Mouse (Mus musculus) neural tube, embryonic 12.5 days (tissue): ENCODE measurements at regions not wholly inside any gene's neighbourhood (a gene's known extent, or its start where the extent isn't known, plus 50 kb on each side); places are given as distances from the start of the nearest gene placed in this dataset.

Experiments used
- ATAC-seq: fragments of 200-750 bp; cut with Nextera tagmentation; 2 replicates; pipeline ENCODE4 v1.8.0; 2017; ENCODE audit warnings: low read depth, mild to moderate bottlenecking, moderate TSS enrichment, moderate library complexity; ENCODE audit not compliant: low FRiP score
- H3K27ac ChIP-seq: fragments of 300-500 bp; sonication (generic); 2 replicates; pipeline ENCODE4 v1.5.1; 2016
- H3K27me3 ChIP-seq: fragments of 300-500 bp; sonication (generic); replicated peaks from 2 replicates; pipeline ENCODE4 v1.6.1; 2016; ENCODE audit warnings: mild to moderate bottlenecking
- H3K36me3 ChIP-seq: fragments of 300-500 bp; sonication (generic); 2 replicates; pipeline ENCODE4 v1.6.1; 2016; ENCODE audit warnings: mild to moderate bottlenecking
- H3K4me1 ChIP-seq: fragments of 300-500 bp; sonication (generic); 2 replicates; pipeline ENCODE4 v1.6.1; 2016
- H3K4me2 ChIP-seq: fragments of 300-500 bp; sonication (generic); replicated peaks from 2 replicates; pipeline ENCODE4 v1.6.1; 2016; ENCODE audit warnings: mild to moderate bottlenecking
- H3K4me3 ChIP-seq: fragments of 300-500 bp; sonication (generic); 2 replicates; pipeline ENCODE4 v1.5.1; 2016
- H3K9ac ChIP-seq: fragments of 300-500 bp; sonication (generic); 2 replicates; pipeline ENCODE4 v1.6.1; 2016; ENCODE audit warnings: mild to moderate bottlenecking
- H3K9me3 ChIP-seq: fragments of 300-500 bp; sonication (generic); 2 replicates; pipeline ENCODE4 v1.6.1; 2016; ENCODE audit warnings: mild to moderate bottlenecking
- WGBS: fragments of 180-500 bp; shearing (Covaris S2); methylation state at CpG from one replicate; pipeline ENCODE4 v1.1.7; 2016; 5-methylcytosine and 5-hydroxymethylcytosine counted together

DNA sequence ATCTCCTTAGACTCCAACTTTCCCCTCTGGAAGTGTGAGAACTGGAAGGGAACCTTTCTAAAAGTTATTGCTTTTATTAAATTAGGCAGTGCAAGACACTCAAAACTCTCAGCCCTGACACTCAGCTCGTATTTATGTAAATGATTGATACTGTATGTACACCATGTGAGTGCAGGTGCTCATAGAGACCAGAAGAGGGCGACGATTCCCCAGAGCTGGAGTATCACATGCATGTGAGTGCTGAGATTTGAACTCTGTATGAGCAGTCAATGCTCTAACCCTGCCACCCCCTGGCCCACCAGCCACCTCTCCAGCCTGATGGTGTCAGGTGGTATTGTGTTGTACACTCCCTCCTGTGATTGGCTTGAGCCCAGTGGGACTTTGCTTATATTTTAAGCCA lies 407.8 kb downstream of the Tmem132b start:
- H3K4me1 ChIP-seq = no peaks in the 10 kb centered on the region
- H3K27ac ChIP-seq = no peak overlapping the region
- no peak overlapping the region for H3K9ac ChIP-seq
- no peaks in the 10 kb centered on the region for H3K36me3 ChIP-seq
- ATAC-seq = no peak
- no peak overlapping the region for H3K4me3 ChIP-seq
- WGBS = 95% methylated on average over 3 of the region's 3 CpGs
- no peak overlapping the region for H3K4me2 ChIP-seq
- H3K27me3 ChIP-seq = no peaks in the 10 kb centered on the region
- H3K9me3 ChIP-seq = 0 out of 2 replicates have a peak, but pooled peaks cover 4% of the 10 kb centered on the region

DNA sequence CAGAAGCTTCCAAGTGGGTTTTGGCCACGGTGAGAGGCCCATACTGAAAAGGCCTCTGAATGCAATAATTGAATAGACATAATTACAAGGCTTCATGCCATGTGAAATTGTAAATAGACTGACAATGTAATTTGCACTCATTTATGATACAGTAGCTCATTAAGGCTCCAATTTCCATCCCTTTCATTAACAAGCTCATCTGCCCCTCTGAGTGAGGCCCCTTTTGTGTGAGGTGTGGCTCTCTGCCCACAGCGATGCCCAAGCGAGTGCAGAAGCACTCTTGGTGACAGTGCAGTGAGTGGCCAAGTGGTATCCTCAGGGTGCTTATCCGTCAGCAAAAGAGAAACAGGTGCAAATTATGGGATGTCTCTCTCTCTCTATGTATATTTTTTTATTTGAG lies 415.2 kb downstream of the Tmem132b start:
- Histone ChIP-seq H3K9me3 (no peaks in the 10 kb centered on the region), H3K36me3 (no peaks in the 10 kb centered on the region), H3K9ac (no peak overlapping the region), H3K27me3 (no peaks in the 10 kb centered on the region), H3K27ac (no peak overlapping the region), H3K4me3 (no peak overlapping the region), H3K4me1 (no peaks in the 10 kb centered on the region), H3K4me2 (no peak overlapping the region)
- no peak for ATAC-seq
- 85% methylated on average over 4 of the region's 4 CpGs for WGBS

DNA sequence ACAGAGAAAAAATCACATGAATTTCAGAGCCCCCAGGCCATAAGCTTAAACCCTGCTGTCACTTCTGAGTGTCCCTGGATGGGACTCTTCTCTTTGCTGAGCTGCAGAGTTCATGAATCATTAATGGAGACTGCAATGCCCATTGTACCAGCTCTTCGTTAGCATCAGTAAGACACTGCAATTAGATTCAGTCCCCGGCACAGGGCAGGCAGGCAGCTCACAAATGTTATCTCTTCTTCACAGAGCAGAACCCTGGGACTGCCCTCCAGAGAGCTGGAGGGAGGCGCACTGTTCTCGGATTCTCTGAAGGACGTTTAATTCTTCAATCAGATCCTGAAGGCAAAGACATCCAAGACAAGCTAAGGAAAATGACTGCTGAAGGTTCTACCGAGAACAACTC lies 420.1 kb downstream of the Tmem132b start:
- Histone ChIP-seq H3K4me2 (no peak overlapping the region), H3K9me3 (no peaks in the 10 kb centered on the region), H3K4me3 (no peak overlapping the region), H3K27me3 (no peaks in the 10 kb centered on the region), H3K4me1 (no peaks in the 10 kb centered on the region), H3K27ac (no peak overlapping the region), H3K36me3 (no peaks in the 10 kb centered on the region), H3K9ac (no peak overlapping the region)
- 59% methylated on average over 6 of the region's 6 CpGs for WGBS
- no peak for ATAC-seq

DNA sequence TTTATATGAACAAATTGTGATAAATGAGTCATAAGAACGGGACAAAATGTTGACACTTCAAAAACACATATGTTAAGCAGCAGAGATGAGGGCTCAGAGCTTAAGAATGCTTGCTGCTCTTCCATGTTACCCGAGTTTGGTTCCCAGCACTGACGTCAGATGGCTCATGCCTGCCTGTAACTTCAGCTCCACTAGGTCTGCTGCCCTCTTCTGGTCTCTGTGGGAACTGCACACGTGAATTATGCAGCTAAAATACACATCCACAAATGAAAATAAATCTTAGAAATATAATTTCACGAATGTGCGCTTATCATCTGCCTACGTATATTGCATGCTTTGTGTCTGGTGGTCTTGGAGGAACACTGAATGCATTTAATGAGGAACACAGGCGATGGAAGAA lies 432.5 kb downstream of the Tmem132b start:
- no peak overlapping the region for H3K27ac ChIP-seq
- no peaks in the 10 kb centered on the region for H3K9me3 ChIP-seq
- H3K9ac ChIP-seq = no peak overlapping the region
- ATAC-seq = no peak
- H3K4me2 ChIP-seq = no peak overlapping the region
- H3K4me3 ChIP-seq = no peak overlapping the region
- WGBS = 72% methylated on average over 8 of the region's 8 CpGs
- no peaks in the 10 kb centered on the region; the same call in 1 of the 2 replicates for H3K4me1 ChIP-seq
- no peaks in the 10 kb centered on the region for H3K27me3 ChIP-seq
- H3K36me3 ChIP-seq = no peaks in the 10 kb centered on the region

DNA sequence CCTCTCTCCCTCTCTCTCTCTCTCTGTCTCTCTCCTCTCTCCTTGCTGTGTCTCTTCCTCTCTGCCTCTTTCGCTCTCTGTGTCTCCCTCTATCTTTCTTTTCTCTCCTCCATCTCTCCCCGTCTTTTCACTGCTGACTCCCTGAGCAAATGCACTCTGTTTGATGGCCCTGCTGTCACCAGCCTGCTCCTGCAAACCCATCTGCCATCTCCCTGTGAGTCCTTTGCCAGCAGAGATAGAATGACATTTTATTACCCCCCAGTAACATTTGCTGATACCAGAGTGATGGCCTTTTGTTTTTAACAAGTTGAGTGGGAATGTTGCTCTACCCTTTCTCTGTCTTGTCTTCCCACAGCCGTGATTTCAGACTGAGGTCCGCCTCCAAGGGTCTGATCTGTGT lies 436.6 kb downstream of the Tmem132b start:
- H3K27ac ChIP-seq = no peak overlapping the region
- no peaks in the 10 kb centered on the region for H3K36me3 ChIP-seq
- no peak overlapping the region for H3K9ac ChIP-seq
- H3K27me3 ChIP-seq = no peaks in the 10 kb centered on the region
- H3K4me1 ChIP-seq = no peaks in the 10 kb centered on the region; the same call in 1 of the 2 replicates
- no peak for ATAC-seq
- 59% methylated on average over 4 of the region's 4 CpGs for WGBS
- no peak overlapping the region for H3K4me2 ChIP-seq
- no peak overlapping the region for H3K4me3 ChIP-seq
- no peaks in the 10 kb centered on the region for H3K9me3 ChIP-seq

DNA sequence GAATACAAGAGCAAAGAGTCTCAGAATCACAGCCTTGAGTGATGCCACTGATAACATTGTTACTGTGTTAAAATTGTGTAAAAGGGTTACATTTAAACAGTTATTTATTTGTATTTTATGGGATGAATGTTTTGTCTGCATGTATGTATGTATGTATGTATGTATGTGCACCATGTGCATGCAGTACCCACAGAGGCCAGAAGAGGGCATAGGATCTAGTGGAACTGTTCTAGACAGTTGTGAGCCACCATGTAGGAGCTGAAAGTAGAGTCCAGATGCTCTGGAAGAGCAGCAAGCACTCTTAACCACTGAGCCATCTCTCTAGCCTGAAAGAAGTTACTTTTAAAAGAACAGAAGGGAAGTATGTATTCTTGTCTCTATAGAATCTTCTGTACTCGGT lies 442.5 kb downstream of the Tmem132b start:
- Histone ChIP-seq H3K4me3 (no peak overlapping the region), H3K9ac (no peak overlapping the region), H3K27ac (no peak overlapping the region), H3K4me1 (no peaks in the 10 kb centered on the region), H3K36me3 (no peaks in the 10 kb centered on the region), H3K9me3 (peaks cover 10% of the 10 kb centered on the region), H3K4me2 (no peak overlapping the region), H3K27me3 (no peaks in the 10 kb centered on the region)
- ATAC-seq = no peak
- WGBS = 89% methylated on average over 1 of the region's 1 CpGs

DNA sequence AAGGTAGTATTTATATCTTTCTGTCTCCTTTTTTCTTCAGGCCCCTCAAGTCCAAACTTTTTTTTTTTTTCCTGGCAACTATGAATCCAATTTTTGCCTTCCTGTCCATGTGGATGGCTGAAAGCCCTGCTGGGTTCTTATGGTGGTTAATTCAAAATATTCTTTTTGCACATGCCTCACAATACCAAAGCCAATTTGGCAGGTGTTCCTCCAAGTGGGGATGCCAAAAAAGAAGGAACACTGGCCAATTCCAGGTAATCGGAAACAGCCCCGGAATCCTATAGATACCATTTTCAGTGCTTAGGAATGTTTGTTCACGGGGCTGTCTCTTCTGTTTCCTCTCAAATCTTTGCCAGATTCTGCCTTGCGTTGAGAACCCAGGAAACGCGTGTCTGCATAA lies 448.2 kb downstream of the Tmem132b start:
- Histone ChIP-seq H3K27me3 (no peaks in the 10 kb centered on the region), H3K9ac (no peak overlapping the region), H3K4me2 (no peak overlapping the region), H3K27ac (no peak overlapping the region), H3K36me3 (no peaks in the 10 kb centered on the region), H3K4me3 (no peak overlapping the region), H3K4me1 (no peaks in the 10 kb centered on the region), H3K9me3 (0 out of 2 replicates have a peak, but pooled peaks cover 4% of the 10 kb centered on the region)
- ATAC-seq = no peak
- WGBS = 93% methylated on average over 6 of the region's 6 CpGs

DNA sequence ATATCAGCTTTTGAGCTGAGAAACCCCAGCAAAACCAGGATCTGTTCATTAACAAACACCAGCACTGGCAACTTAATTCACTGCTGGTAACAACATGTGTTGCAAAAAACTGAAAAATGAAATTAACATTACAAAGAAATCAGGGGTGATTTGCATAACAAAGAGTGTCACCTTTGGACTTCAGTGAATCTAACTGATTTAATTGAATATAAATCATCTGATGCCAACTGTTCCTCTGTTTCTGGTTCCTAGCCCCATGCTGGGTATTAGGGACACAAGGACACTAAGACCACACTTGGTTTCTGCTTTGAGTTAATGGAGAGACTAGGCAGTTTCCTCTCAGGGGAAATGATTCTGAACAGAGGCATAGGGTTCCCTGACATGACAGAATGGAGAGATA lies 453.8 kb downstream of the Tmem132b start:
- Histone ChIP-seq H3K27me3 (no peaks in the 10 kb centered on the region), H3K9ac (no peak overlapping the region), H3K4me3 (no peak overlapping the region), H3K4me1 (no peaks in the 10 kb centered on the region), H3K9me3 (no peaks in the 10 kb centered on the region), H3K27ac (no peak overlapping the region), H3K4me2 (no peak overlapping the region), H3K36me3 (no peaks in the 10 kb centered on the region)
- ATAC-seq = no peak

DNA sequence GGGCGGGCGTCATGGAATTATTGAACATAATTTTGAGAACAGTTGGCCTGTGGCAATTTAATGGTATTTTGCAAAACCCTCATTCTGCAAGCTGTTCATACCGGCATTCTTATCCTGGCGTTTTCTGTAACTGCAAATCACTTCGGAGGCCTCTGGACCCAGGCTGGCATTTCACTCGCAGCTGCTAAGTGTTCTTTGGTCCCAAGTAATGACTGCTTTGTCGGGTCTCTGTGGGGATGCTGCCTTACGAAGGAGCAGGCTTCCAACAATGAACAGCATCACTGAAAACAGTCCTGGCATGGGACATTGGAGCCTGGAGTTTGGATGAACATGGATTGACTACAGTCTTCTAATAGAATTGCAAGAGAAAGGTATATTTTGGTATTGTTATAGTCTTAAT lies 465.6 kb downstream of the Tmem132b start:
- H3K27me3 ChIP-seq = no peaks in the 10 kb centered on the region
- peaks cover 5% of the 10 kb centered on the region; the same call in 1 of the 2 replicates for H3K9me3 ChIP-seq
- no peak overlapping the region for H3K4me2 ChIP-seq
- no peak overlapping the region for H3K9ac ChIP-seq
- no peaks in the 10 kb centered on the region for H3K36me3 ChIP-seq
- 0 out of 2 replicates have a peak, but pooled peaks cover 2% of the 10 kb centered on the region for H3K4me1 ChIP-seq
- ATAC-seq = no peak
- H3K27ac ChIP-seq = no peak overlapping the region
- H3K4me3 ChIP-seq = no peak overlapping the region
- WGBS = 33% methylated on average over 8 of the region's 8 CpGs

DNA sequence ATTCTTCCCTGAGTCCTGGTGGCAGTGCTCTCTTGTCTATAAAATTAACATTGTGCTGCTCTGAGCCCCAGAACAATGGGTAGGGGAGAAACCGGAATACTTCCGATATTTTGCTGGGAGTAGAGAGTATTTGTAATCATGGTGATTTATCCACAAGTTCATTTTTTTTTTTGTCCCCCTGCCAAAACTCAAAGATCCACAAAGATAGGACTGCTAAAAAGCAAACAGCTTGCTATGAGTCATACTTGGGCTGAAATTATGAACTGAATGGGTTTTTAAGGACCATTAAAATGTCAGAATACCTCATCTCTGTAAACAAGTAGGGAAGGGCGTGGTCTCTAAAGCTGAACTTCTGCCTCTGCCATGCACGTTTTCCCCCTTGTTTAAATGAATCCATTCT lies 476.3 kb downstream of the Tmem132b start:
- no peaks in the 10 kb centered on the region for H3K27me3 ChIP-seq
- ATAC-seq = no peak
- 77% methylated on average over 4 of the region's 4 CpGs for WGBS
- H3K9me3 ChIP-seq = no peaks in the 10 kb centered on the region
- no peak overlapping the region for H3K4me2 ChIP-seq
- no peak overlapping the region for H3K4me3 ChIP-seq
- H3K27ac ChIP-seq = no peak overlapping the region
- no peak overlapping the region for H3K9ac ChIP-seq
- no peaks in the 10 kb centered on the region for H3K4me1 ChIP-seq
- no peaks in the 10 kb centered on the region for H3K36me3 ChIP-seq

DNA sequence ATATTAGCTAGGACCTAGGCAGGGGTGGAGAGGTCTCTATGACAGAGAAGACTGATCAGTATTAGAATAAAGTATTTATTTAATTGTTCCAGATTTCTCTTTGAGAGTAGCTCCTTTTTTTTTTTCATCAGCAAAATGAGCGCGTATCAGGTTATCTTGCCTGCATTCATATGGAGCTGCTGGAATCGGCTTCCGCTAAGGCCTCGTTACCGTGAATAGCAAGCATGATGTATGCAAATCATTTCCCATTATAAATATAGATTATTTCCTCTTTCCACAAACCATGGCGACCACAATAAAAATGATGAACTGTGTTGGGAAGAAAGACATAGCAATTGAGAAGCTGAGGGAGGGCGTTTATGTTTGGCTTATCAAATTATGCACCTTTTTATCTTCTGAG lies 476.7 kb downstream of the Tmem132b start:
- H3K9ac ChIP-seq = no peak overlapping the region
- H3K36me3 ChIP-seq = no peaks in the 10 kb centered on the region
- no peaks in the 10 kb centered on the region for H3K9me3 ChIP-seq
- no peak overlapping the region for H3K4me3 ChIP-seq
- WGBS = 74% methylated on average over 8 of the region's 8 CpGs
- no peaks in the 10 kb centered on the region for H3K27me3 ChIP-seq
- no peak overlapping the region for H3K27ac ChIP-seq
- no peaks in the 10 kb centered on the region for H3K4me1 ChIP-seq
- no peak for ATAC-seq
- no peak overlapping the region for H3K4me2 ChIP-seq

DNA sequence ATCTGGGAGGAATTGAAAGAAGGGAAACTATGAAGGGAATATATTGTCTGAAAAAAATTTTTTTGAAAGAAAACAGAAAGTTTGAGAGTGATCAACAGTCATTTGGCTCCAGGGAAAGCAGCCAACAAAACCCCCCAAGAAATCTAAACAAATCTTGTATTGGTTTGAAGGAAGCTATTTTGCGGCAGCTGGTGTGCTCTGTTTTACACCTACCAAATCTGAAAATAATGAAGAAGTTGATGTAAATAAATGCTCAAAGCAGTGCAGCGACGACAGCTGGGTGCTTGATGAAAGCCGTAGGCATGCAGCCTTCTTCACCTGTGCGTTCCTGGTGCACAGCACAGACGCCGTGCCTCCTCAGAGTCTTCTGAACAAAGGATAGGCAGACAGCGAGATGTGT lies 488.2 kb downstream of the Tmem132b start:
- Histone ChIP-seq H3K36me3 (no peaks in the 10 kb centered on the region), H3K27me3 (no peaks in the 10 kb centered on the region), H3K4me2 (no peak overlapping the region), H3K27ac (no peak overlapping the region), H3K9me3 (no peaks in the 10 kb centered on the region), H3K4me3 (no peak overlapping the region), H3K4me1 (no peaks in the 10 kb centered on the region), H3K9ac (no peak overlapping the region)
- 91% methylated on average over 8 of the region's 8 CpGs for WGBS
- no peak for ATAC-seq

DNA sequence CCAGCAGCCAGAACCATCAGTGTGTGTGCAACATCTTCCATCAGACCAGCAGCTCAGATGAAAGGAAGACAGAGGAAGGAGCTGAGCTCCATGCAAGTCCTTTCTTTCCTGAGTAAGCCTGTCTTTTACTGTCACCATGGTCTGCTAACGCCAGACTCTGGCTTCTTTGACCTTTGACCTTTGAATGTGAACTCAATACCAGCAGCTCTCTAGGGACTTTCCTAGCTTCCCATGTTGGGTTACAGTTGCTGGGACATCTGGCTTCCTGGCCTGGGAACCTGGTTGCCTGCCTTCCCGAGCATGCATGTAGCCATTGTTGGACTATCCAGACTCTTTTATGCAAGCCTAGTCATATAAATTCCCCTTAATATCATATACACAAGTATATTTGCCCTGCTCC lies 492.3 kb downstream of the Tmem132b start:
- H3K4me2 ChIP-seq = no peak overlapping the region
- H3K36me3 ChIP-seq = no peaks in the 10 kb centered on the region
- H3K9ac ChIP-seq = no peak overlapping the region
- no peak overlapping the region for H3K4me3 ChIP-seq
- no peak overlapping the region for H3K27ac ChIP-seq
- H3K27me3 ChIP-seq = no peaks in the 10 kb centered on the region
- H3K4me1 ChIP-seq = no peaks in the 10 kb centered on the region
- ATAC-seq = no peak
- WGBS = 52% methylated on average over 2 of the region's 2 CpGs
- H3K9me3 ChIP-seq = no peaks in the 10 kb centered on the region

DNA sequence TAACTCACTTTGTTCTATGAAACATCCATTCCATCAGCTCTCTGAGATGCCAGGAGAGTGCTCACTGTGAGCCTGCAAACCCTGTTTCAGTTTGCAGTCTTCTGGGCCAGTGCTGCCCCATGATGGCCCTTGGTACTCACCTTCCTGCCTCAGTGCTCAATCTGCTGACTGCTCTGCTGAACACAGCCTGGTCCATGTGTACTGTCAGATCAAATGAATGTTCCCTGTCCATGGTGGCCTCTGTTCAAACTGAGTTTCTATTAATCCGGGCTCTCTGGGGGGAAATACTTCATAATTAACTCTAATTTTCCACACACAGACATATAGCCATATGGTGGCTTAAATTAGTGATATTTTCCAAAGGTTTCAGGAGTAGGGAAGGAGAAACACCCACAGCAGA lies 503.3 kb downstream of the Tmem132b start:
- Histone ChIP-seq H3K4me3 (no peak overlapping the region), H3K4me1 (no peaks in the 10 kb centered on the region), H3K27ac (no peak overlapping the region), H3K4me2 (no peak overlapping the region), H3K9ac (no peak overlapping the region), H3K36me3 (no peaks in the 10 kb centered on the region), H3K9me3 (no peaks in the 10 kb centered on the region), H3K27me3 (no peaks in the 10 kb centered on the region)
- no peak for ATAC-seq
- WGBS = 80% methylated on average over 1 of the region's 1 CpGs
